Mouse (Mus musculus) lung, postnatal 10 days (tissue): Measurements from ENCODE around the gene Ccdc74a.
A peak's percentile ranks its signal among the peaks of the same experiment; 100 is the strongest.
"Not testable (repeated sequence)": the region's sequence is repeated elsewhere in the genome, so short reads cannot be mapped to it uniquely, and the experiment has no call there.

Experiments
- DNase-seq: peaks from one replicate; pipeline ENCODE4 v3.0.0; 2021

Gene Ccdc74a

DNA sequence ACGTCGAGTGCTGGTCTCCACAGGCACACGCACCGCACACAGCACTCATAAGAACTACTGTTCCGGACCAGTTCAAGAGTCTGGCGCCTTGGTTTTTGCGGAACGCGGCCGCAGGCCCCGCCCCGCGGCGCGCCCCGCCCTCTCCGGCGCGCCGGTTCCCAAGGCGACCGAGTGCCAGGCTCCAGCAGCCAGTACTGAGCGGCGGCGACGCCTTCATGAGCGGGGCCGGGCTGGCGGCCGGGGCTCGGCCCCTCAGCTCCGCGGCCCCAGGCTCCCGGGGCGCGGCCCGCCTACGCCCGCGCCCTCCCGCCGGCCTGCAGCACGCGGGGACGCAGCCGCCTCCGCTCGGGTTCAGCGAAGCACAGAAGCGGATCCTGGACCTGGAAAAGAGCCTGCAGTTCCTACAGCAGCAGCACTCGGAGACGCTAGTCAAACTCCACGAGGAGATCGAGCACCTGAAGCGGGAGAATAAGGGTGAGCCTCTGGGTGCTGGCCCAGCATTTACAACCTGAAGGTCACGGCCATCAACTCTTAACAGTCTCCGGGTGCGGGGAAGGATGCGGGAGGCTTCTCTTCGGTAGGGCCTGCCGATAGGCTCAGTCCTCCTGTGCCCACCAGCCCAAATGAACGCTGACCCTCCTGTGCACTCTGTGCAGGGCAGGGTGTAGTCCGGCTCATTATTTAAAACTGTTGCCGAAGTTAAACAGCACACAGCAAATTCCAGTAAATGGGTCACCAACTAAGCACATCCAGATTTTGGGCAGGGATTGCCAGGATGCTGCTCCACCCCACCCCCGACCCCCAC, at the start of gene Ccdc74a:
Gene Ccdc74a (plus strand): TSS at position 161 of the 805 bp plus-strand sequence.
- DNase-seq = peak; percentile 89

DNA sequence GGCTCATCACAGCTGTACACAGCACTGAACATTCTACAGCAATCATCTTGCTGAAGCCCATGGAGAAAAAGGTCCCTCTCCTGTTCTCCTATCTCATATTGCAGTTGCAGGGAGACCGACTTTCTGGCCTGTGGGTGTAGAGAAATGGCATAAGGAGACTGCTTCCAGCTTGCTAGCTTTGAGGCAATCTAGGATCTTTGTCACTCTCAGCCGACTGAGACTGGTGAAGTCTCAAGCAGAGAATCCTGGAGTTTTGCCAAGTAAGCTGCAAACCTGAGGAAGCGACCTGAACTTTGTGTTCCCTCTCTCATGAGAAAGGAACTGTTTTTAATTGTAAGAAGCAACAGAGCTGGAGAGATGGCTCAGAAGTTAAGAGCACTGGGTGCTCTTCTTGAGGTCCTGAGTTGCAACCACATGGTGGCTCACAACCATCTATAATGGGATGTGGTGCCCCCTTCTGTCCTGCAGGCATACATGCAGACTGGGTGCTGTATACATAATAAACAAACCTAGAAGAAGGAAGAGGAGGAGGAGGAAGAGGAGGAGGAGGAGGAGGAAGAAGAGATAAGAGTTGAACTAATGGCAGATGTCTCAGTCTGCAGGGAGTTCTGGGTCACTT, 45.2 kb upstream of the Ccdc74a start:
- DNase-seq = no peak

DNA sequence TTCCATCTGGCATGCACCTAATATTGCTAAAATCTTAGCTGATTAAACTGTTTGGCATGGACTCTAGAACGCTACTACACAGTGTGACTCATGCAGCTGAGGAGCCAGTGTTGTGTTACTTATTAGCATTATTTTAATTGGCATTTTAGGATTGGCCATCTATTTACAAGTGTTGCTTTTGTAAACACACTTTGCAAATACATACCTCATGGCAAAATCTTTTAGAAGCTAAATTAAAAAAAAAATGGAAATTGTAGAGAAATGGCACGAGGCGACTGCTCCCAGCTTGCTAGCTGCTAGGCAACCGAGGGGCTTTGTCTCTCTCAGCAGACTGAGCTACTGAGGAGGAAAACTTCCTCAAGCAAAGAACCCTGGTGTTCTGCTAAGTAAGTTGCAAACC, 41.3 kb upstream of the Ccdc74a start:
- DNase-seq = no peak

DNA sequence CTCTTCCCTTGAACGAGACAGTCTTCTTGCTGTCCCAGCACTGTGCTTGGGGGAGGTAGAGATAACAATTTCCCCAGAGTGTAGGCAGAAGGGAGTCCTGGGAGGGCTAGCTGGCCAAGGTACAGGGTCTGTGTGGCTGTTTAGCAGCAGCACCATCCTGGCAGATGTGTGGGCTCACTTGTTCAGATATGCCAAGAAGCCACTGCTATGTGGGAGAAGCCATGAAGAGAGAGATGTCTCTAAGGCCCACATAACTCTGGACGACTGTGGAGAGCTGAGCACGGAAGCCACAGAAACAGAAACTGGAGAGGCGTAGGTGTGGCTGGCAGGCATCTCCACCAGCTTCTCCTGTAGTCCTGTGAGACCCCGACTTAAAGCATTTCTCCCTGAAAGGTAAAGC, 40.6 kb upstream of the Ccdc74a start:
- DNase-seq = no peak

DNA sequence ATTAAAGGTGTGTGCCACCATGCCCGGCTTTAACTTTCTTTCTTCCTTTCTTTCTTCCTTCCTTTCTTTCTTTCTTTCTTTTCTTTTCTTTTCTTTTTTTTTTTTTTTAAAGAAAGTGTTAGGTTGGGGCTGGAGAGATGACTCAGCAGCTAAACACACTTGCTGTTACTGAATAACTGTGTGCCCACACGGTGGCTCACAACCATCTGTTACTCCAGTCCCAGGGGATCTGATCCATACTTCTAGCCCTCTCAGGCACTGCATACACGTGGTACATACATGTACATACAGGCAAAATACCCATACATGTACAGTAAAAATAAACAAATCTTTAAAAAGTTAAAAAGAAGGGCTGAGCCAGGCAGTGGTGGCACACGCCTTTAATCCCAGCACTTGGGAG, 34.9 kb upstream of the Ccdc74a start:
- DNase-seq = no peak

DNA sequence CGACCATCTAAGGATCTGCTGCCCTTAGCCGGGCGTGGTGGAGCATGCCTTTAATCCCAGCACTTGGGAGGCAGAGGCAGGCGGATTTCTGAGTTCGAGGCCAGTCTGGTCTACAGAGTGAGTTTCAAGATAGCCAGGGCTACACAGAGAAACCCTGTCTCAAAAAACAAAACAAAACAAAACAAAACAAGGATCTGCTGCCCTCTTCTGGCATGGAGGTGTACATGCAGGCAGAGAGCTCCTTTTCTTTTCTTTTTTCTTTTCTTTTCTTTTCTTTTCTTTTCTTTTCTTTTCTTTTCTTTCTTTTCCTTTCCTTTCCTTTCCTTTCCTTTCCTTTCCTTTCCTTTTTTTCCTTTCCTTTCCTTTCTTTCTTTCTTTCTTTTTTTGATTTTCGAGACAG, 31.5 kb upstream of the Ccdc74a start:
- DNase-seq = not testable (repeated sequence)

DNA sequence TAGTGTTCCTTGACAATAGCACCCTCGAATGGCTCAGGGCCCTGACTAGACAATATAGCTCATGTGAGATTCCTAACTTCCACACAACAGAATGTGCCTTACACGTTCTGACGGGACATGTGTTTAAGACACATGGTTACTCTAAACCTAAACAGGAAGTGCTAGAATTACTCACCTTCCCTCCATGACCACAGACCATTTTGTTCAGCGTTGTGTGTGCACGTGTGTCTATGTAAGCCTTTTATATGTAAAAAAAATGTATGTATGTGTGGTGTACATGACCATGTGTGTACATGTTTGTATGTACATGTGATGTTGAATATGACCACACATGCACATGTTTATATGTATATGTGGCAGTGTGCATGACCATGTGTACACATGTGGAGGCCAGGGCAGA, 30.1 kb upstream of the Ccdc74a start:
- DNase-seq = no peak

DNA sequence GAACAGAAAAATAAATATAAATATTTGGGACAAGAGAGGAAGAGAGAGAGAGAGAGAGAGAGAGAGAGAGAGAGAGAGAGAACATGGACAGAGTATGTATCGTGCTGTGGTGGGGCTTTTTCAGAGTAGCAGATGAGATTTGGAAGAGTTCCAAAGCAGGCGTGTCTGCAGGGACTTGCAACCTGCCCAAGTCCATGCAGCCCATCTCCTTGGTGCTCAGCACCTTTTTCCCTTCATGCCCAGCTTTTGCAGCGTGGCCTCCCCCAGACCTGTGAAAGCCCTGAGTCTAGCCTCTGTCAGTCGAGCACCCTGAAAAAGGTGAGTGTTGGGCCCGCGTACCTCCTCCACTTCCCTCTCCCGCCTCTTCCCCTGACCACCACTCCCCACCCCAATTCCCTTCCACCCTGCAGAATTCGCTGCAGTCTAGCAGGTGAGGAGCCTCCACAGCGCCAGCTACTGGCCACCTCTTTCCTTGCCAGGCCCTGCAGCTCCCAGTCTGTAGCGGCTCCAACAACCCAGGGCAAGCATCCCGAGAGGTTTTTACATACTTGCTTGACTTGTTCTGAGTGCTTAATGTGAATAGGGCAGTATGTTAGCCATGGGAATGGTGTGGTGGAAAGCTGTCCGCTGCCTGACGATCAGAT, 28.2 kb upstream of the Ccdc74a start:
- DNase-seq = peak; percentile 55

DNA sequence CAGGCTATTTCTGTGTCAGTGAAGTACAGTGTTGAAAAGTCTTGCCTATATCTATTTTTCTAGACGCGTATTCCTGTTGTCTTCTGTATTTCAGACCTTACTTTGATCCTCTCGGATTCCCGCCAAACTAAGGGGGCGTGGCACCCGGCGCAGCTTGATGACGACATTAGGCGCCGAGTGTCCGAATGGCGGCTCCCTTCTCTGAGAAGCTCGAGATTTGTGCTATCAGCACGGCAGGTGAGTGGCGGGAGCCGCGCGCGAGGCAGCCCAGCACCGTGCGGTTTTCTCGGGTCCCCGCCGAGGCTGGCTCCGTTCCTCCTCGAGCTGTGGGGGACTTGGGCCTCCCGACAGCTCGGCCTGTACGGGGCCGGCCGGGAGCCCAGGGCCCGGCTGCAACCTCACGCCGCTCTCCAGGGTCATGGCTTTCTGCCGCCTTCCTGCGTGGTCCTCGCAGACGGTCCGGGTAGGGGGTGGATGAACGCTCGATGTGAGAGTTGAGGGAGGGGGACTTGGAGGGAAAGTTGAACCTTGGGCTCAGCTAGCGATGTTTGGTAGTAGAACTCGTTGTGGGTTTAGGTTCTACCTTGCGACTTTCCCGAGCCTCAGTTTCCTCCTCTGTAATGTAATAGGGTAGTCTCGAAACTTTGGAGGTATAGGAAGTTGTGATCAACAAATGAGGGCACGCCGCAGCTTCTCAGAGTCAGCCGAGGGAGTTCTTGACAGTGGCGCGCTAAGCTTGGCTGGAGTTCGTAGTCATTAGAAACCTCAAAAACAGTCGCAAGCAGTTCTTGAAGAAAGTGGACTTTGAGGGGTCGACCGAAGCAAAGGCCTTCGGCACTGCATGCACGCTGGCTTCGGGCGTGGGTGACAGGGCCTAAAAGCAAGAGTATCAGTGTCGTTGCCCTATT, 26.8 kb upstream of the Ccdc74a start, which contains the start of gene Smpd4:
Gene Smpd4 (plus strand): TSS at position 157 of the 908 bp plus-strand sequence.
- peak; percentile 94 for DNase-seq

DNA sequence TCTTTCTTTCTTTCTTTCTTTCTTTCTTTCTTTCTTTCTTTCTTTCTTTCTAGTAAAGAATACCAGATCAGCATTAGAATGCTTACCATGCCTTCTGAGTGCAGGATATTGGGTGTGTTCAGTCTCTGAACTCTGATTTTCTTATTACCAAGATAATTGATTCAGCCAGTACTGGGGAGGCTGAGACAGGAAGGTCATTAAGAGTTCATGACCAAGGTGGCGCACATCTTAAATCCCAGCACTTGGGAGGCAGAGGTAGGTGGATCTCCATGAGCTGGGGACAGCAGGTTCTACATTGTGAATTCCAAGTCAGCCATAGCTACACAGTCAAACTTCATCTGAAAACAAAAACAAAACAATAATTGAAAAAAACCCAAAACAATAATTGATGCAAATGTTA, 24.3 kb upstream of the Ccdc74a start:
- DNase-seq = no peak

DNA sequence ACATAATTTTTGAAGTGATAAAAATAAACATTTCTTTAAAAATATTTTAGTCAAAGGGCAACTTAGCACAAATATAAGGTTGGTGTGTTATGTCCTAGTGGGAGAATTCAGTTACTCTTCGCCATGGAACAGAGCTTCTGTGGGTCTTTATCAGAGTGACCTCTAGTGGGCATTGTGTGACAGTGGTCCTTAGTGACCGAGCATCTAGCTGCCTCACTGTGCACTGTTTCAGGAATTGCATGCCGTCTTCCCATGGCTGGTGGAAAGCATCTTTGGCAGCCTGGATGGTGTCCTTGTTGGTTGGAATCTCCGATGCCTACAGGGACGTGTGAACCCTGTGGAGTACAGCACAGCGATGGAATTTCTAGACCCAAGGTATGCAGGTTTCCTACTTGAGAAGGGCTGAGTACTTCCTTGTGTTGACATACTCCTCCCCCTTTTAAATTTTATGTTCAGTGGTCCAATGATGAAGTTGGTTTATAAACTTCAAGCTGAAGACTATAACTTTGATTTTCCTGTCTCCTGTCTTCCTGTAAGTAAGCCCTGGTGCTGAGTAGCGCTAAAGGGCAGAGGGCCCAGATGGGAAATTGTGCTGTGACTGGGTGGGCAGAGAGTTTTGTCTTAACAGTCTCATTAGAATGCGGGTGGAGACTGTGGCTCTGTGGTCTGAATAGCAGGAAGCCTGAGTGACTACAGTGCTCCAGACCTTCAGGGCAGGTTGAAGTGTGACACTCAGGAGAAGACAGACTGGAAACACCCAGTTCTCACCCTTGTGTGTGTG, 20.6 kb upstream of the Ccdc74a start:
- peak; percentile 27 for DNase-seq

DNA sequence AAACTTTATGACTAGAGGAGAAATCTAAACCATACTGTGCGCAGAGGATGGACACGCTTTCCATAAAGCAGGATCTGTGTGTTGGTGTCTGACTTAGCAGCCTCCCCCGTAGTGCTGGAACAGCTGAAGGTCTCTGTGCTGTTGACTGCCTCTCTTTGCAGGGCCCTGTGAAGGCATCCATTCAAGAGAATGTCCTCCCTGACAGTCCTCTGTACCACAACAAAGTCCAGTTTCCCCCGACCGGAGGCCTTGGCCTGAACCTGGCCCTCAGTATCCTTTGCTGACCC, 20.1 kb upstream of the Ccdc74a start:
- DNase-seq = no peak

DNA sequence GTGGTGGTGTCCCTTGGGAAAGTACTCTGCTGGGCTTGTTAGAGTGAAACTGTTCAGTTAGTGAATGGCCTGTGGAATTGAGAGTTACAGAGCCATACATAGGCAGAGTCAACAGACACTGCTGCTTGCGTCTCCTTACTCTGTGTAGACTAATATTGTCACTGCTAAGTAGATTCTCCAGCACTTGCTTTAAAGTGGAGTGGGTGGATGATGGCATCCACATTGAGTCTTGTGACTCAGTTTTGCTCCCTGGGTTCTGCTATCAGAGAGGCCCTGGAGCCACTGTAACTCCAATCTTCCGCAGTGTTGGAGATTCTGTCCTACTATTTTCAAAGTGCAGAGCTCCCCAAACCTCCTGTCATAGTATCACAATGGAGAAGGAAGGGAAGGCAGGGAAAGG, 13.7 kb upstream of the Ccdc74a start:
- no peak for DNase-seq

DNA sequence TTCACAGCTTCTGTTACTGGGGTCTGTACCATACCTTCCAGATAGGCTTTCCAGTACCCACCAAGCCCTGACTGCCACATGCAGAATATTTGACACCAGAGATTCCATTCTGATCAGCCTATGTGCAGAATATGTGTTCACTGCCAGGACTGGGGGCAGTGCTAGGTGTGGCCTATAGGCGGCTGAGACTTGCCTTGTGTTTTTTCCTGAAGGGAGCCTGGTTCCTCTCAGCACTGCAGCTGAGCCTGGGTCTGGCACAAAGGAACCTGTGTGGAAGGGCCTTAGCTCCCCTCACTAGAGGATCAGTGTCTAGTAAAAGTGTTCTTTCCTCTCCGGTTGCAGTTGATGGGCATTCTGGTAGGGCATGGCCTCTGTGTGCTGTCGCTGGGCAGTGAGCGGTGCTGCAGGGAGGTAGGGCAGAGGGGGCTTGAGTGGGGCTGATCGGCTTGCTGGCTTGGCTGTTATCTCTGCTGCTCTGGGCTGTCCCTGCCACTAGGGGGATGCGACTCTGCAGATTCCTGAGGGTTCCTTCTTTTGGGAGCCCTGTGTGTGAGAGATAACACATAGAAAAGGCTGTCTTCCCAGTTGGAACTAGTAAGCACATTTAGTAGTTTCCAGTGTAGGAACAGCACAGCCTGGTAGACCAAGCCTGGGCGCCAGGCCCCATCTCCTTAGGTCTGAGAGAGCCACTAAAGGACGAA, 12.6 kb upstream of the Ccdc74a start:
- DNase-seq = no peak

DNA sequence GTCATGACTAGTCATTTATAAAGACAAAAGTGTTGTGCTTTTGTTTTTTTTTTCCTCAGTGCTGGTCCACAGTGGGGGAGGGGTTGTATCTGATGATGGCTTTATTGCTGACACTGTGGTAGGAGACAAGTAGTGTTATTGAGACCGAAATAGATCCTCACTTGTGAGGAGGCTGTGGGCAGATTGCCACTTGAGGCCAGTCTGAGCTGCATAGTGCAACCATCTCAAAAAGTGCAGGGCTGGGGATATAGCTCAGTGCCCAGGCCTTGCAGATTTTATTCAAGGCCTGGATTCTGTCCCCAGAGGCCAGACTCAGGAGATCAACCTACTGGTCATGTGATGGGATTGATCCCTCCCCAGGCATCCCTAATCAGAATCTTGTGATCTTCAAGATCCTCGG, 9.4 kb upstream of the Ccdc74a start:
- no peak for DNase-seq

DNA sequence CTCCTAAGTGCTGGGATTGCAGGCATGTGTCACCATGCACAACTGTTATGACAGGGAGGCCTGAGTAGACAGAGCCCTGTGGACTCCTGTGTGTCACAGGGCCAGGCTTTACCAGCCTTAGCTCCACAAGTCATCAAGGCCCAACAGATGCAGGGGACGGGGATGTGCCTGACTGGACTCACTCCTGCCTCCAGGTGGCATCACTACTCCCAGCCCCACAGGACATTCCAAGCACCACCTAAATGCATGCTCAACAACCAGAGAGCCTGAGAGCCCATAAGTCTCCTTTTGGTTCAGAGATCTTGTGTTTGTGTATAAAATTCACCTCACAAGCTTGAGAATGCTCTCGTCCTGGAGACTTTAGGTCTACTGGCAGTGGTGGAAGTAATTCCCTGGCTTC, 8.7 kb upstream of the Ccdc74a start:
- no peak for DNase-seq

DNA sequence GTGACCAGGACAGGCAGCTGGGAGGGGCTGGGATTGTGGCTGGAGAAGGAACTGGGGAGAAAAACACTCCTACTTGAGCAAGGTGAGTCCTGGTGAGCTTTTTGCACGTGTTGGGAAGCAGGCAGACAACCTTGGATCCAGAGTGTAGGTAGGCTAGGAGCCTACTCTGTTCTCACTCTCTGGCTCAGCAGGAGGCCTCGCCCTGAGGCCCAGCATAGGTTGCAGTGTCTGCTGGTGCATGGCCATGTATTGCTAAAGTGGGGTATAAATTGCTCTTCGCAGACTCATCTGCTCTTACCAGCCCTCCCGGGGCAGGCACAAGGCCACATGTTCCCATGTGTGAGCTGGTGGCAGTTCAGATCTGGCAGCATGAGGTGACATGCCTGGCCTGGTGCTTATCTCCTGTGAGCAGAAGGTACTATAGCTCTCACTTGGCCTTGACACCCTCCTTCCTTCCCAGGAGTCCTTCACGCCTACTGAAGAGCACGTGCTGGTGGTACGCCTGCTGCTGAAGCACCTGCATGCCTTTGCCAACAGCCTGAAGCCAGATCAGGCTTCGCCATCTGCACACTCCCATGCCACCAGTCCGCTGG, 8.1 kb upstream of the Ccdc74a start:
- DNase-seq = no peak

DNA sequence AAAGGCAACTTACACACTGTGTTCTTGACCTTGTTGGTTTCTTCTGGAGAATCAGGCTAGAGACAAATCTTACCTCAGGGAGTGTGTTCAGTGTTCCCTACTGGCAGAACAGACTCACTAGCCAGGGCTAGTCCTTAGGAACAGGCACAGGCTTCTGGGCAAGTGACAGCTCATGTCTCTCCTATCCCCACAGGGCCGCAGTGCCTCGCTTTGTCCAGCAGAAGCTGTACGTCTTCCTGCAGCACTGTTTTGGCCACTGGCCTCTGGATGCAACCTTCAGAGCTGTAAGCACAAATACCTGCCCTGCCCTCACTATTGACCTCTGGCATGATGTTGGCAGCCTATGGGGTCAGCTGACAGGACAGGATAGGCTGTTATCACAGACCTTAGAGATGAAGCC, 7.2 kb upstream of the Ccdc74a start:
- DNase-seq = no peak

DNA sequence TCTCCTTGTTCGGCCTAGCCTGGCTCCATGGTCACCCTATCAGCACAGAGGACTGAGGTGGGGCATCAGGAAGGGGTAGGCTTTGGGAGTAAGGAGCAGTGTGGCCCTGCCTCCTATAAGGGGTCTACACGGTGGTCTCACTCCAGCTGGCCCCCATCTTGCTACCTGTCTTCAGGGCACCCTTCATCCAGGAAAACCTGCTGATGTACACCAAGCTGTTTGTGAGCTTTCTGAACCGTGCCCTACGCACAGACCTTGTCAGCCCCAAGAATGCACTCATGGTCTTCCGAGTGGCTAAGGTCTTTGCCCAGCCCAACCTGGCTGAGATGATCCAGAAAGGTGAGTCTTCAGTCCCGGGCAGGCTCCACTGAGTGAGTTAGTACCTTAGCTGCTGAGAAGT, 6.3 kb upstream of the Ccdc74a start:
- DNase-seq = no peak

DNA sequence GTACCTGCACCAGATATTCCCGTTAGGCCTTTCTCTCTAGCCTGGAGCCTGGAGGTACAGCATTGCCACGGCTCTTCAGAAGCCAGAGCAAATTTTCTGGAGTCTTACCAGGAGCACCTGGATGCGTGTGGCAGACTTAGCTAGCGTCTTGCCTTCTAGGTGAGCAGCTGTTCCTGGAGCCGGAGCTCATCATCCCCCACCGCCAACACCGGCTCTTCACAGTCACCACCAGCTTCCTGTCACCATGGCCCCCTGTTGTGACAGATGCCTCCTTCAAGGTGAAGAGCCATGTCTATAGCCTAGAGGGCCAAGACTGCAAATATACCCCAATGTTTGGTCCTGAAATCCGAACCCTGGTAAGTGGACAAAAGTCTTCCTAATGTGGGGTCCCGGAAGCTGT, 5.6 kb upstream of the Ccdc74a start:
- DNase-seq = no peak

DNA sequence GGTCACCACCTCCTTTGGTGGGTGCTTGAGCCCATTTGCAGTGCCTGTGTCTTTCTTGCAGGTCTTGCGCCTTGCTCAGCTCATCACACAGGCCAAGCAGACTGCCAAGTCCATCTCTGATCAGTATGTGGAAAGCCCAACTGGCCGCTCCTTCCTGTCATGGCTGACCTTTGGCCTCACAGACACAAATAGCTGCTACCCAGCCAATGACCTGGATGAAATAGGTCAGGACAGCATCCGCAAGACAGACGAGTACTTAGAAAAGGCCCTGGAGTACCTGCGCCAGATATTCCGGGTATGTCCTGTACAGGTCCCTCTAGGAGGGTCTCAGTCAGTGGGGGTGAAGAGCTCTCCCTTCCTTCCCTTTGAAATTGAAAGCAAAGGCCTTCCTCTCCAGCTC, 5.0 kb upstream of the Ccdc74a start:
- DNase-seq = no peak
